Mouse (Mus musculus) hindbrain, postnatal 0 days (tissue): ENCODE results near the gene Osmr. TPM values are rescaled to one million over a fixed set of nuclear protein-coding genes. Genes with fewer than 3 reads are reported as not detected.
A peak's percentile ranks its signal among the peaks of the same experiment; 100 is the strongest.

Source experiments
- ATAC-seq: fragments of 200-750 bp; cut with Nextera tagmentation; 2 replicates; pipeline ENCODE4 v1.8.0; 2017; ENCODE audit warnings: mild to moderate bottlenecking, moderate TSS enrichment, moderate library complexity
- DNase-seq: peaks from one replicate; pipeline ENCODE4 v3.0.0-alpha.2; 2015; ENCODE audit warnings: low spot score
- H3K27ac ChIP-seq: fragments of 300-500 bp; sonication (generic); 2 replicates; pipeline ENCODE4 v1.5.1; 2014; ENCODE audit warnings: mild to moderate bottlenecking
- H3K27me3 ChIP-seq: fragments of 300-500 bp; sonication (generic); 2 replicates; pipeline ENCODE4 v1.6.1; 2014; ENCODE audit warnings: low read length, mixed read lengths; ENCODE audit not compliant: insufficient read depth
- H3K36me3 ChIP-seq: fragments of 300-500 bp; sonication (generic); 2 replicates; pipeline ENCODE4 v1.6.1; 2014; ENCODE audit warnings: low read length, mixed read lengths; ENCODE audit not compliant: insufficient read depth
- H3K4me1 ChIP-seq: fragments of 300-500 bp; sonication (generic); 2 replicates; pipeline ENCODE4 v1.6.1; 2014; ENCODE audit warnings: antibody characterized with exemption, low read length, mixed read lengths; ENCODE audit not compliant: insufficient read depth
- H3K4me2 ChIP-seq: fragments of 300-500 bp; sonication (generic); 2 replicates; pipeline ENCODE4 v1.6.1; 2014; ENCODE audit warnings: low read depth, mild to moderate bottlenecking, low read length, moderate library complexity, mixed read lengths
- H3K4me3 ChIP-seq: fragments of 300-500 bp; sonication (generic); 2 replicates; pipeline ENCODE4 v1.5.1; 2014; ENCODE audit warnings: low read length
- H3K9ac ChIP-seq: fragments of 300-500 bp; sonication (generic); replicated peaks from 2 replicates; pipeline ENCODE4 v1.6.1; 2014; ENCODE audit warnings: mild to moderate bottlenecking, low read length, moderate library complexity, mixed read lengths
- H3K9me3 ChIP-seq: fragments of 300-500 bp; sonication (generic); 2 replicates; pipeline ENCODE4 v1.6.1; 2016; ENCODE audit warnings: low read length, mixed read lengths
- CTCF ChIP-seq: IDR thresholded peaks from 2 replicates; pipeline ENCODE4 v1.5.1; 2016; ENCODE audit warnings: antibody characterized with exemption, control low read depth, low read depth
- WGBS: fragments of 180-500 bp; shearing (Covaris S2); extraction: QIAGEN DNeasy Blood & Tissue Kit; methylation state at CpG from one replicate; pipeline ENCODE4 v1.1.7; 2014; 5-methylcytosine and 5-hydroxymethylcytosine counted together
- polyA plus RNA-seq: library from polyadenylated mRNA; unstranded; fragments of >200 nt; fragmentation: Nextera tagmentation; extraction: Ambion mirVana; gene quantifications from 2 replicates; pipeline ENCODE4 v1.2.1, GENCODE M21; 2015
- total RNA-seq: library from RNA; depleted of rRNA; stranded (reverse); fragments of >200 nt; gene quantifications from 2 replicates; pipeline ENCODE4 v1.2.3, GENCODE M21; 2014

Gene Osmr
- total and polyA plus RNA-seq, 2 experiments from 2014 or later, result 2.4 to 2.7 TPM

DNA sequence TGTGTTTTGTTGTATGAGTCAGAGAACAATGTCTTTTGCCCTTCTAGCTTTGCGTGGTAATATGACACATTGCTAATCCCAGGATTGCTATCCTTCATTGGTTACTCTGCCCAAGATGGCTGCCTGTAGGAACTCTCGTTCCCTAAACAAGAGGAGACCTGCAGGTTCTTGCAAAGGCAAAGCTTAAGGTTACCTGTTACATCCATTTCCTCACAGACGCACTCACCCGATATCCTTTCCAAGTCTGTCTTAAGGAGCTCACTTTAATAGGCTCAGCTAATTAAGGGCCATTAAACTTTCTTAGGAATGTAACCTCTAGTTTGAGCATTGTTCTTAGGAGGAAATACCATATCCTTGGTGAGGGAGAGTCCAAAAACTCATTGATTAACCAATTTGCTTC is 31.0 kb upstream of the Osmr start:
- no peak overlapping the region for H3K4me3 ChIP-seq
- no peaks in the 10 kb centered on the region for H3K9me3 ChIP-seq
- TF ChIP-seq CTCF, result no peak
- no peaks in the 10 kb centered on the region for H3K36me3 ChIP-seq
- no peak overlapping the region for H3K4me2 ChIP-seq
- H3K27me3 ChIP-seq, result no peaks in the 10 kb centered on the region
- ATAC-seq, result no peak
- H3K9ac ChIP-seq, result no peak overlapping the region
- H3K27ac ChIP-seq, result no peak overlapping the region
- H3K4me1 ChIP-seq, result no peaks in the 10 kb centered on the region
- 94% methylated on average over 4 of the region's 4 CpGs for WGBS
- no peak for DNase-seq

DNA sequence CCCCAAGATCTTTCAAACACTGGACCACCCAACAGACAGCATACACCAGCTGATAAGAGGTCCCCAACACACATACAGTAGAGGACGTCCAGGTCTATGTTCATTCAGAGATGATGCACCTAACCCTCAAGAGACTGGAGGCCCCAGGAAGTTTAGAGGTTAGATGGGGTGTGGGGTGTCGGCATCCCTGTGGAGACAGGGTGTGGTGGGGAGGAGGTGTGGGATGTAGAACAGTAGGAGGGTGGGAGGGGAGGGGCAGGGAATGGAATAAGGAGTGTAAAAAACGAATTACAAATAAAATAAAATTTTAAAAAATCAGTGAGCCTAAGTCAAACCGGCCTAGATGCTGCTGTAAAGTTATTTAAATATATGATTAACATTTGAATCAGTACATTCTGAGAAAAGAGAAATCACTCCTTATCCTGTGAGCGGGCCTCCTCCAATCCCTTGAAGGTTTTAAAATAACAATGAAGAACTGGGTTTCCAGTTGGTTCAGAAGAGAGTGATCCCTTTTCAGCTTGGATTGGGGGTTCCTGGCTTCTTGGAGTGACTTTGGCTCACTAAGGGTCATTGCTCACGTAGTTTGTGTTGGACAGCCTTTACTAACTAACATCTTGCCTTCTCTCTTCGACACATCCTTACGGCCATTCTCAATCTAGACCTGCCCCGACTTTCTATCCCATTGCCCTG is 28.7 kb upstream of the Osmr start:
- DNase-seq (no peak), ATAC-seq (no peak)
- Histone ChIP-seq H3K36me3 (no peaks in the 10 kb centered on the region), H3K4me1 (no peaks in the 10 kb centered on the region), H3K27ac (no peak overlapping the region), H3K9ac (no peak overlapping the region), H3K4me3 (no peak overlapping the region), H3K9me3 (no peaks in the 10 kb centered on the region), H3K4me2 (no peak overlapping the region), H3K27me3 (no peaks in the 10 kb centered on the region)
- TF ChIP-seq CTCF, result no peak
- 68% methylated on average over 9 of the region's 9 CpGs for WGBS

DNA sequence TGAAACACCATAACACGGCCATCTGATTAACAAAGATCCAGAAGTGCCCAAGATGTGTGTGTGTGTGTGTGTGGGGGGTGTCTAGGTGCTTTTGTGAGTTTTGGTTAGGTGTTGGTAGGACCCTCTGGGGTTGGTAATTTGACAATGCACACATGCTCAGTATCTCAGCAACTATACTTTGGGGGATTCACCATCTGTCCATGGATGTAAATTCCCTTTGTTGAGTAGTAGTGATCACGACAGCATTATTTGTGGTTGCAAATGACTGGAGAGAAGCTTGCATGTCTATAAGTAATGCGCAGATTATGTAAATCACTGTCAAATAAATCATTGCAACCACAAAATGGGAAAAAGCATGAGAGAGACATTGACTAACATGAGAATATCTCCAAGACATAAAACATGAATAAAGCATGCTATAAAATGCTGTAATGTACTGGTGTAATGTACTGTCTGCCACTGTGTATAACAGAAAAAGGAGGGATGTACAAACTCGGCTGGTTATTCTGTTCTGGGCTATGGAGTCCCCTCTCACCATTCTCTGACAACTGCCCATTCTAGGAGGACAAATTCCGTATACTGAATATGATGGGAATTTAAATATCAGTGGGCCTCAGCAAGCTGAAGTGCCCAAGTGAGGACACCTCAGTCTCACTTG is 27.3 kb upstream of the Osmr start:
- no peaks in the 10 kb centered on the region for H3K4me1 ChIP-seq
- 74% methylated on average over 5 of the region's 5 CpGs for WGBS
- no peak for DNase-seq
- no peak for TF ChIP-seq CTCF
- H3K36me3 ChIP-seq, result no peaks in the 10 kb centered on the region
- H3K27ac ChIP-seq, result no peak overlapping the region
- H3K4me2 ChIP-seq, result no peak overlapping the region
- no peak overlapping the region for H3K4me3 ChIP-seq
- no peak overlapping the region for H3K9ac ChIP-seq
- no peaks in the 10 kb centered on the region for H3K27me3 ChIP-seq
- no peaks in the 10 kb centered on the region for H3K9me3 ChIP-seq
- ATAC-seq, result no peak

DNA sequence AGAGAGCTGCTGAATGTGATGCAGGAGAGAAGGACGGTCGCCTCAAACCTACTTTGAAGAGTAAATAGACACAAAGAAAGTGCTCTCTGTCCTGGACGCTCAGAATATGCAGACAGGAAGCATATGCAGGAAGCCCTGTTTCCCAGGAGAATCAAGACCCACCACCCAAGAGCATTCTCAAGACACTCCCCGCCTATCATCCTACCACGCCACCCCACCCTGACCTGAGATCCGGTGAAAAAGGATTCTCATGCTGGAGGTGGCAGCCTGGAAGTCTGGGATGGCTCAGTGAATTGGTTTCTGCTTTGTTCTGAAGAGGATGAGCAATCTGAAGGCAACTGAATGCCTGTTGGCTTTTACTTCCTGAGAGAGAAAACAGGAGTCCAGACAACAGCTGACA is 26.5 kb upstream of the Osmr start:
- Histone ChIP-seq H3K9ac (no peak overlapping the region), H3K36me3 (no peaks in the 10 kb centered on the region), H3K27ac (no peak overlapping the region), H3K27me3 (no peaks in the 10 kb centered on the region), H3K4me2 (no peak overlapping the region), H3K4me3 (no peak overlapping the region), H3K4me1 (no peaks in the 10 kb centered on the region), H3K9me3 (no peaks in the 10 kb centered on the region)
- 82% methylated on average over 6 of the region's 6 CpGs for WGBS
- no peak for DNase-seq
- no peak for TF ChIP-seq CTCF
- no peak for ATAC-seq

DNA sequence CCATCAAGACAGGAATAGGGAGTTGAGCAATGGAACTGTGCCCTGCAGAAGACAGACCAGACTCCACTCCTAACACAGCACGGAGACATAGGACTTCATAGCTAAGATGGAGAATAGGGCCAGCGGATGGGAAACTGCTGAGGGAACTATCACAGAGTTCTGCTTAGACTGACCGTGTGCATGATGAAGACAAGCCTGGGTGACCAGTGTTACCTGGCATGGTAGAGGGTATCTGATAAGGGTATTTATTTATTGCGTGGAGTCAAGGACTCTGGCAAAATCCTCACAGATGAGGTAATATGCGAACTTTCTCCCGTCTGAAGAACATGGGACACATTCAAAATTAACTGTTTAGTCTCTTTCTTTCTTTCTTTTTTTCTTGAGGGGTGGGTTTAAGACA is 9.5 kb upstream of the Osmr start:
- H3K9me3 ChIP-seq, result no peaks in the 10 kb centered on the region
- H3K27ac ChIP-seq, result no peak overlapping the region
- H3K4me2 ChIP-seq, result no peak overlapping the region
- no peak for TF ChIP-seq CTCF
- H3K27me3 ChIP-seq, result no peaks in the 10 kb centered on the region
- no peaks in the 10 kb centered on the region for H3K36me3 ChIP-seq
- ATAC-seq (no peak), DNase-seq (no peak)
- H3K9ac ChIP-seq, result no peak overlapping the region
- H3K4me1 ChIP-seq, result no peaks in the 10 kb centered on the region
- H3K4me3 ChIP-seq, result no peak overlapping the region
- 91% methylated on average over 6 of the region's 6 CpGs for WGBS

DNA sequence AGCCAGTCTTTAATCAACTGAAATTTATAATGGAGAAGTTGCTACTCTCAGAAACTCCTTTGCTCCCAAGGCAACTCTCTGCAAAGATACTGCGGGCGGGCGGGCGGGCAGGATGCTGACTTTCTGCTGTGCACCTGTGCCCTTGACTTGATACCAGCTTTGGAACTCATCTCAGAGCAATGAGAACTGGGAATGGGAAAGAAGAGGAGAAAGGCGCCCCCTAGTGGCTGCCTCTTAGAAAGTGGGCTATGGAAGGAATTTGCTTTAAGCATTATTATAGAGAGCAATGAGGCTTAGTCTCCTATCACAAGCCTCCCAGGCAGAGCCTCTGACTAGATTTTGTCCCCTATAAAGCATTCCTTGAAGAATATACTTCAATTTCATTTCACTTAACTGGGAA is 9.0 kb upstream of the Osmr start:
- H3K4me3 ChIP-seq, result no peak overlapping the region
- H3K27me3 ChIP-seq, result no peaks in the 10 kb centered on the region
- ATAC-seq (no peak), DNase-seq (peak; percentile 58)
- H3K36me3 ChIP-seq, result no peaks in the 10 kb centered on the region
- no peak overlapping the region for H3K9ac ChIP-seq
- 58% methylated on average over 5 of the region's 5 CpGs for WGBS
- peak; percentile 66 for TF ChIP-seq CTCF
- H3K4me1 ChIP-seq, result no peaks in the 10 kb centered on the region
- no peak overlapping the region for H3K27ac ChIP-seq
- no peaks in the 10 kb centered on the region for H3K9me3 ChIP-seq
- H3K4me2 ChIP-seq, result no peak overlapping the region

DNA sequence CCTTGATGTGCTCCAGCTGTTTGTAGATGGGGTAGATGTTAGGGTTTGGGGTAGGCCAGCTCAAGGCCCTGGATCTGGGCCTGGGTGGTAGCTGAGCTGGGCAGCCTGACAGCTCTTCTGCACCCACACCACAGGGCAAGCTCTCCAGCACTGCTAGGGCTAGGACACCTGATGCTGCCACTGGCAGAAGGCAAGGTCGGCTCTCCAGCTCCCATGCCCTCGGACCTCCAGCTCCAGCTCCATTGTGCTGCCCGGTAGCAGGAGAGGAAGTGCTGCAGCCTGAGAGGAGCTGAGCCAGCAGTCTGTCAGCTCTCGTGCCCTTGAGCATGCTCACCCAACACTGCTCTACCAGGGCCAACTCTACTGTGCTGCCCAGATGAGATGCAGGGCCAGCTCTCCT is 8.3 kb upstream of the Osmr start:
- H3K27ac ChIP-seq, result no peak overlapping the region
- no peak overlapping the region for H3K4me3 ChIP-seq
- 69% methylated on average over 4 of the region's 4 CpGs for WGBS
- no peaks in the 10 kb centered on the region for H3K9me3 ChIP-seq
- no peak overlapping the region for H3K9ac ChIP-seq
- TF ChIP-seq CTCF, result no peak
- no peaks in the 10 kb centered on the region for H3K4me1 ChIP-seq
- no peaks in the 10 kb centered on the region for H3K27me3 ChIP-seq
- DNase-seq (no peak), ATAC-seq (no peak)
- H3K4me2 ChIP-seq, result no peak overlapping the region
- no peaks in the 10 kb centered on the region for H3K36me3 ChIP-seq
